Mouse (Mus musculus) CH12.LX (cell line): ENCODE results near the gene Abcd2. TPM values are rescaled to one million over a fixed set of nuclear protein-coding genes. Genes with fewer than 3 reads are reported as not detected.

Experiments
- DNase-seq: peaks from one replicate; pipeline ENCODE4 v3.0.0-alpha.2; 2013; ENCODE audit errors: extremely low read depth
- H3K27ac ChIP-seq: 2 replicates; pipeline ENCODE4 v1.5.1; 2012; ENCODE audit warnings: low read depth, mild to moderate bottlenecking, control low read depth, moderate library complexity; ENCODE audit not compliant: insufficient read depth
- H3K27me3 ChIP-seq: replicated peaks from 2 replicates; pipeline ENCODE3; 2012; ENCODE audit warnings: inconsistent platforms
- H3K36me3 ChIP-seq, 2 experiments: replicated peaks in 1 of 2; 2 replicates each; pipeline versions ENCODE3 to v1.6.1; 2012; ENCODE audit warnings: inconsistent platforms in 1 of 2, low read length in 1 of 2, mild to moderate bottlenecking in 1 of 2, mixed read lengths in 1 of 2, moderate library complexity in 1 of 2; ENCODE audit not compliant: control insufficient read depth in 1 of 2, insufficient read depth in 1 of 2
- H3K4me1 ChIP-seq, 2 experiments: 2 replicates each; pipeline ENCODE4 v1.6.1; 2012; ENCODE audit warnings: inconsistent platforms in 1 of 2, moderate library complexity in 1 of 2; ENCODE audit not compliant: insufficient read depth in 2 of 2, control insufficient read depth in 1 of 2
- H3K4me2 ChIP-seq: 2 replicates; pipeline ENCODE4 v1.6.1; 2012; ENCODE audit warnings: low read depth, mild to moderate bottlenecking, control low read depth; ENCODE audit not compliant: poor library complexity, insufficient read depth, severe bottlenecking
- H3K4me3 ChIP-seq, 3 experiments: fragments of 150-350 bp in 1 of 3; sonication (generic) in 1 of 3; replicated peaks in 1 of 3; 2 replicates each; pipeline versions ENCODE3 to v1.5.1; 2011 to 2012; ENCODE audit warnings: low read depth in 2 of 3, low read length in 2 of 3, mild to moderate bottlenecking in 2 of 3, moderate library complexity in 2 of 3, control low read depth in 1 of 3, improper control_type of control experiment in 1 of 3, inconsistent platforms in 1 of 3, mixed read lengths in 1 of 3; ENCODE audit not compliant: poor library complexity in 1 of 3
- H3K79me2 ChIP-seq: replicated peaks from 2 replicates; pipeline ENCODE4 v1.6.1; 2012; ENCODE audit warnings: mild to moderate bottlenecking, moderate library complexity; ENCODE audit not compliant: control insufficient read depth, poor library complexity, insufficient read depth, severe bottlenecking; ENCODE audit errors: extremely low read depth
- H3K9ac ChIP-seq: 2 replicates; pipeline ENCODE4 v1.6.1; 2012; ENCODE audit warnings: low read depth, mild to moderate bottlenecking, control low read depth, moderate library complexity; ENCODE audit not compliant: insufficient read depth
- H3K9me3 ChIP-seq: replicated peaks from 2 replicates; pipeline ENCODE3; 2012; ENCODE audit warnings: low read length, inconsistent platforms, mixed read lengths
- BHLHE40 ChIP-seq: IDR thresholded peaks from 2 replicates; pipeline ENCODE4 v1.6.1; 2011; ENCODE audit warnings: mild to moderate bottlenecking, low read depth, low read length, improper control_type of control experiment
- CHD1 ChIP-seq: IDR thresholded peaks from 2 replicates; pipeline ENCODE4 v1.6.1; 2012; ENCODE audit warnings: low read depth, low read length, improper control_type of control experiment, inconsistent platforms
- CHD2 ChIP-seq: IDR thresholded peaks from 2 replicates; pipeline ENCODE4 v1.6.1; 2011; ENCODE audit warnings: low read length, improper control_type of control experiment
- CTCF ChIP-seq, 2 experiments: IDR thresholded peaks in 1 of 2; conservative IDR thresholded peaks in 1 of 2; 2 replicates each; pipeline ENCODE4 v1.5.1; 2011 to 2012; ENCODE audit warnings: low read depth in 2 of 2, low read length in 2 of 2, improper control_type of control experiment in 1 of 2, inconsistent platforms in 1 of 2, mild to moderate bottlenecking in 1 of 2, moderate library complexity in 1 of 2
- E2F4 ChIP-seq: IDR thresholded peaks from 2 replicates; pipeline ENCODE4 v1.6.1; 2011; ENCODE audit warnings: low read depth, low read length, improper control_type of control experiment; ENCODE audit not compliant: insufficient replicate concordance
- ELF1 ChIP-seq: IDR thresholded peaks from 2 replicates; pipeline ENCODE4 v1.6.1; 2014; ENCODE audit warnings: low read depth, mild to moderate bottlenecking, inconsistent platforms, low read length, improper control_type of control experiment
- ETS1 ChIP-seq: conservative IDR thresholded peaks from 2 replicates; pipeline ENCODE4 v1.6.1; 2012; ENCODE audit warnings: low read depth, mild to moderate bottlenecking, inconsistent platforms, low read length, improper control_type of control experiment, moderate library complexity
- HCFC1 ChIP-seq: IDR thresholded peaks from 2 replicates; pipeline ENCODE4 v1.6.1; 2012; ENCODE audit warnings: low read depth, mild to moderate bottlenecking, inconsistent platforms, low read length, improper control_type of control experiment
- IRF4 ChIP-seq: IDR thresholded peaks from 2 replicates; pipeline ENCODE4 v1.6.1; 2014; ENCODE audit warnings: low read depth, mild to moderate bottlenecking, inconsistent platforms, low read length, improper control_type of control experiment
- JUN ChIP-seq: IDR thresholded peaks from 2 replicates; pipeline ENCODE4 v1.6.1; 2011; ENCODE audit warnings: low read depth, mild to moderate bottlenecking, low read length, improper control_type of control experiment, moderate library complexity; ENCODE audit not compliant: insufficient read depth
- JUND ChIP-seq: conservative IDR thresholded peaks from 2 replicates; pipeline ENCODE4 v1.6.1; 2011; ENCODE audit warnings: low read depth, low read length, improper control_type of control experiment
- KAT2A ChIP-seq: IDR thresholded peaks from 2 replicates; pipeline ENCODE4 v1.6.1; 2012; ENCODE audit warnings: low read length, improper control_type of control experiment, inconsistent platforms; ENCODE audit not compliant: insufficient replicate concordance
- MAFK ChIP-seq: IDR thresholded peaks from 2 replicates; pipeline ENCODE4 v1.6.1; 2011; ENCODE audit warnings: low read length, improper control_type of control experiment; ENCODE audit not compliant: insufficient replicate concordance
- MAX ChIP-seq: IDR thresholded peaks from 2 replicates; pipeline ENCODE4 v1.6.1; 2011; ENCODE audit warnings: low read length, improper control_type of control experiment
- MAZ ChIP-seq: IDR thresholded peaks from 2 replicates; pipeline ENCODE4 v1.6.1; 2012; ENCODE audit warnings: low read depth, mild to moderate bottlenecking, inconsistent platforms, low read length, improper control_type of control experiment, moderate library complexity
- MEF2A ChIP-seq: IDR thresholded peaks from 2 replicates; pipeline ENCODE4 v1.6.1; 2014; ENCODE audit warnings: low read depth, mild to moderate bottlenecking, inconsistent platforms, low read length, improper control_type of control experiment, borderline replicate concordance
- NELFE ChIP-seq: IDR thresholded peaks from 2 replicates; pipeline ENCODE4 v1.6.1; 2011; ENCODE audit warnings: low read depth, low read length, improper control_type of control experiment
- NRF1 ChIP-seq: IDR thresholded peaks from 2 replicates; pipeline ENCODE4 v1.6.1; 2014; ENCODE audit warnings: low read depth, mild to moderate bottlenecking, inconsistent platforms, low read length, improper control_type of control experiment, moderate library complexity
- PAX5 ChIP-seq: IDR thresholded peaks from 2 replicates; pipeline ENCODE4 v1.6.1; 2012; ENCODE audit warnings: low read length, inconsistent platforms, mixed read lengths
- POLR2A ChIP-seq: IDR thresholded peaks from 2 replicates; pipeline ENCODE4 v1.6.1; 2011; ENCODE audit warnings: low read depth, mild to moderate bottlenecking, improper control_type of control experiment, low read length
- RCOR1 ChIP-seq: conservative IDR thresholded peaks from 2 replicates; pipeline ENCODE4 v1.6.1; 2012; ENCODE audit warnings: low read depth, mild to moderate bottlenecking, inconsistent platforms, low read length, improper control_type of control experiment
- SIN3A ChIP-seq: IDR thresholded peaks from 2 replicates; pipeline ENCODE4 v1.6.1; 2012; ENCODE audit warnings: low read length, improper control_type of control experiment, inconsistent platforms
- TBP ChIP-seq: conservative IDR thresholded peaks from 2 replicates; pipeline ENCODE4 v1.6.1; 2011; ENCODE audit warnings: low read depth, low read length, improper control_type of control experiment
- USF1 ChIP-seq: IDR thresholded peaks from 2 replicates; pipeline ENCODE4 v1.6.1; 2014; ENCODE audit warnings: low read depth, mild to moderate bottlenecking, inconsistent platforms, low read length, improper control_type of control experiment
- USF2 ChIP-seq: conservative IDR thresholded peaks from 2 replicates; pipeline ENCODE4 v1.6.1; 2011; ENCODE audit warnings: low read depth, low read length, improper control_type of control experiment
- ZMIZ1 ChIP-seq: IDR thresholded peaks from 2 replicates; pipeline ENCODE4 v1.6.1; 2012; ENCODE audit warnings: low read depth, mild to moderate bottlenecking, inconsistent platforms, low read length, improper control_type of control experiment
- ZNF384 ChIP-seq: IDR thresholded peaks from 2 replicates; pipeline ENCODE4 v1.6.1; 2012; ENCODE audit warnings: low read depth, low read length, improper control_type of control experiment, inconsistent platforms
- dilution Hi-C: fragments of 300-500 bp; cut with MboI; formaldehyde crosslinking; loops from 2 replicates; pipeline ENCODE4 v1.14.3; 2020; ENCODE audit warnings: low sequenced_read_pairs; ENCODE audit not compliant: extremely low pct_unique_long_range_greater_than_20kb, extremely low pct_ligation_motif_present
- in situ Hi-C: fragments of 300-500 bp; cut with MboI; formaldehyde crosslinking; loops from 3 replicates; pipeline ENCODE4 v1.14.3; 2019; ENCODE audit warnings: low sequenced_read_pairs, low pct_ligation_motif_present, low pct_unique_long_range_greater_than_20kb, mixed read lengths
- polyA plus RNA-seq: library from polyadenylated mRNA; unstranded; fragments of >175 nt; gene quantifications from 2 replicates; pipeline ENCODE4 v1.2.1, GENCODE M21; 2012; ENCODE audit warnings: low read depth; ENCODE audit not compliant: insufficient read length
- total RNA-seq, 2 experiments: library from RNA; depleted of rRNA; stranded (reverse); fragments of 300-350 nt in 1 of 2; fragments of >200 nt in 1 of 2; gene quantifications; 2 replicates each; pipeline ENCODE4 v1.2.3; 2012 to 2014

The Abcd2 gene
- total and polyA plus RNA-seq, 3 experiments, result not detected

- no peaks in the 10 kb centered on the region for H3K4me1 ChIP-seq
- dilution Hi-C loops, result no loop called here
Measured at GRCm38 (mm10) chr15:91203521-91203920, 11.9 kb upstream of the Abcd2 start.

DNA sequence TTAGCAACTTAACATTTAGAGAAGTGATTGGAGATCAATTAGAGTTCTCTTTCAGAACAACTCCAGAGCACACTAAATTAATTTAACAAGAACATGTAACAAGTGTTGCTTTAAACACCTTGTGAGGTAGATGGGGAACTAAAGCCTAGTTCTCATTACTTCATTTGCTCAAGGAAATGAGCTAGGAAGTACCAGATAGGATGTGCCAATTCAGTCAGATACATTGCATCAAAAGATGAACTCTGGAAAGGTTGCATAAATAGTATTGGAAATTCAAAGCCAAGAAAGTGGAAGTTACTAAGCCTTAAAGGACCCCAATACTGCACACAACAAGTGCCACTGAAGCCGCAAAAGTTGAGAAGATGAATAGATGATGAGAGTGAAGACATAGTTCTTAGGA lies 10.9 kb upstream of the Abcd2 start:
- Histone ChIP-seq H3K27me3 (no peaks in the 10 kb centered on the region), H3K4me3 (no peak overlapping the region), H3K36me3 (no peaks in the 10 kb centered on the region), H3K79me2 (no peaks in the 10 kb centered on the region), H3K4me1 (no peaks in the 10 kb centered on the region), H3K27ac (no peak overlapping the region), H3K9ac (no peak overlapping the region), H3K9me3 (peaks cover 51% of the 10 kb centered on the region), H3K4me2 (no peak overlapping the region)
- TF ChIP-seq MAFK (no peak), NELFE (no peak), ZNF384 (no peak), RCOR1 (no peak), BHLHE40 (no peak), HCFC1 (no peak), CHD1 (no peak), CTCF (conservative IDR thresholded peaks at IDR 0.05 in 1 of 2, IDR thresholded peaks at IDR 0.05 in 1 of 2; ENCODE audit: low read depth in 2 of 2, low read length in 2 of 2) (no peak), E2F4 (no peak), CHD2 (no peak), MEF2A (no peak), ZMIZ1 (no peak), MAZ (no peak), KAT2A (no peak), USF2 (no peak), TBP (no peak), JUN (no peak), NRF1 (no peak)
- in situ Hi-C loops (no loop called here), dilution Hi-C loops (no loop called here)
- no peak for DNase-seq

More at GRCm38 (mm10) chr15:91203521-91203920, 11.9 kb upstream of the Abcd2 start:
- Histone ChIP-seq H3K9me3 (peaks cover 56% of the 10 kb centered on the region), H3K4me2 (no peak overlapping the region), H3K4me3 (no peak overlapping the region), H3K27ac (no peak overlapping the region), H3K79me2 (no peaks in the 10 kb centered on the region), H3K9ac (no peak overlapping the region), H3K36me3 (no peaks in the 10 kb centered on the region), H3K27me3 (no peaks in the 10 kb centered on the region)
- TF ChIP-seq JUND (no peak), E2F4 (no peak), NELFE (no peak), POLR2A (no peak), ETS1 (no peak), USF2 (no peak), MAX (no peak), PAX5 (no peak), MAZ (no peak), TBP (no peak), ELF1 (no peak), BHLHE40 (no peak), CHD2 (no peak), ZNF384 (no peak), USF1 (no peak), IRF4 (no peak), HCFC1 (no peak), NRF1 (no peak), SIN3A (no peak)
- no peak for DNase-seq
- in situ Hi-C loops, result no loop called here
